Mouse (Mus musculus) bone marrow, adult 2 months (tissue): ENCODE data around the gene Tas2r135. TPM values are rescaled to one million over a fixed set of nuclear protein-coding genes. Genes with fewer than 3 reads are reported as not detected.

Experiments used
- H3K27ac ChIP-seq: fragments of 200-500 bp; 2 replicates; pipeline ENCODE4 v1.5.1; 2012; ENCODE audit warnings: low read depth, mild to moderate bottlenecking, control low read depth, inconsistent platforms, low read length; ENCODE audit not compliant: control insufficient read depth, poor library complexity, insufficient read depth
- H3K4me1 ChIP-seq: fragments of 200-500 bp; 2 replicates; pipeline ENCODE4 v1.6.1; 2011; ENCODE audit warnings: low read length; ENCODE audit not compliant: control insufficient read depth, insufficient read depth
- H3K4me3 ChIP-seq: fragments of 200-500 bp; replicated peaks from 2 replicates; pipeline ENCODE3; 2011; ENCODE audit warnings: mild to moderate bottlenecking, low read depth, low read length, control low read depth; ENCODE audit not compliant: control insufficient read depth
- CTCF ChIP-seq: fragments of 200-500 bp; IDR thresholded peaks from 2 replicates; pipeline ENCODE4 v1.5.1; 2011; ENCODE audit warnings: low read length, control low read depth; ENCODE audit not compliant: control insufficient read depth, insufficient read depth
- POLR2A ChIP-seq: fragments of 200-500 bp; IDR thresholded peaks from 2 replicates; pipeline ENCODE4 v1.6.1; 2011; ENCODE audit warnings: low read depth, mild to moderate bottlenecking, control low read depth, low read length, borderline replicate concordance; ENCODE audit not compliant: control insufficient read depth
- whole genome bisulfite sequencing: fragments of 180-500 bp; shearing (Covaris S2); methylation state at CpG from one replicate; pipeline ENCODE4 v1.1.7; 2018; 5-methylcytosine and 5-hydroxymethylcytosine counted together
- polyA plus RNA-seq: library from polyadenylated mRNA; stranded (reverse); fragments of >200 nt; gene quantifications from 2 replicates; pipeline ENCODE4 v1.2.4, GENCODE M21; 2011; ENCODE audit warnings: low replicate concordance; ENCODE audit not compliant: missing spikeins, insufficient read depth, insufficient read length

The Tas2r135 gene
- polyA plus RNA-seq, 1 experiment, result not detected

GRCm38 (mm10) chr6:42385635-42386034, 19.6 kb upstream of the Tas2r135 start:
- Histone ChIP-seq H3K4me3 (no peak overlapping the region), H3K4me1 (no peaks in the 10 kb centered on the region), H3K27ac (no peak overlapping the region)
- no peak for TF ChIP-seq POLR2A
- no peak for TF ChIP-seq CTCF
- WGBS, result 47% methylated on average over 4 of the region's 4 CpGs

DNA sequence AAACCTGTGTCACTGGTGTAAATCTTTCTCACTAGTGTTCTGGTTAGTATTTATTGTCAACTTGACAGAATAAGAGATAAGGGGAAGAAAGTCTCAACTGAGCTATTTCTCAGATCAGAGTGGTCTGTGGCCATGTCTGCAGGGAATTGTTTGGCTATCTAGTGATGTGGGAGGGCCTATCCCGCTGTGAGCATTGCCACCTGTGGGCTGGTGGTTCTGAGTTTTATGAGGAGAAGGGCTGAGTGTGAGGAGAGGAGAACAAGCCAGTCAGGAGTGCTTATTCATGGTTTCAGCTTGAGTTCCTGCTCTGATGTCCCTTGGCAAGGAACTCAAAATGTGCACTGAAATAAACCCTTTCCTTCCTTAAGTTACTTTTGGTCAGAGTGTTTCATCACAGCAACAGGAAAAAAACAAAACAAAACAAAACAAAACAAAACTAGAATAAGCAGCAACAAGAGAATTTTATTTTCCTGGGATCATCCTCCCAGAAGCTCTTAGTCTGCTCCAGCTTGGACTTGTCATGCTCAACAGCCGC, 13.4 kb upstream of the Tas2r135 start:
- Histone ChIP-seq H3K4me3 (no peak overlapping the region), H3K27ac (peak overlapping the region; percentile 64; the same call in 1 of the 2 replicates), H3K4me1 (peaks cover 3% of the 10 kb centered on the region)
- TF ChIP-seq POLR2A, result no peak
- TF ChIP-seq CTCF, result no peak
- 55% methylated on average over 2 of the region's 2 CpGs for WGBS

- Histone ChIP-seq H3K4me1 (peaks cover 6% of the 10 kb centered on the region), H3K27ac (peak overlapping the region; percentile 69), H3K4me3 (no peak overlapping the region)
- TF ChIP-seq POLR2A (no peak), CTCF (no peak)
- 29% methylated on average over 9 of the region's 9 CpGs for WGBS
Measured at GRCm38 (mm10) chr6:42395960-42396809, 9.0 kb upstream of the Tas2r135 start.

DNA sequence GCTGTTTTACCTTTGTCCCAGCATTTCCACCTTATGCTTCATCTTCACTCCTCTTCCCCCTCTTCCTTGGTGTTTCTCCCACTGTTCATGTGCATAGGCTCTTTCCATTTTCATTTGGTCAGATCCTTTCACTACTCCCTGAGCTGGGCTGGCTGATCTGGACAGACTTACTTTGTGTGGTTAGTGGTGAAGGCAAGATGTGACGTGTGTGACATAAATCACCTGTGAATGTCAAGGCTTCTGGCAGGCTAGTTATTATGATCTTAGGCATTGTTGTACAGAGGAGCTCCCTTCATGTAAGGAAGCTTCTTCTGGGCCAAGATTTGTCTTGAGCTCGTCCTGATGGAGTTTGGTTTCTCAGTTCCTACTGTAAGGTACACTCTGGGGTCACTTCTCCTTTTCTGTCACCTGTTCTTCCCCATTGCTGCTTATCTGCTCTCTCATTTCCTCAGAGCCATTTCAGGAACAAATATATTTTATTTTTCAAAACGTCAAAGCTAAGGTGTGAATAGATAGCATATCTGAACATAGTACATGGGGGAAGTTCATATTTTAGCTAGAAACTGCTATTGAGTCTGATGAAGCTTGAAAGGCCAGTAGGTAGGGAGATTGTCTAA, 8.1 kb upstream of the Tas2r135 start:
- Histone ChIP-seq H3K4me3 (no peak overlapping the region), H3K27ac (peak overlapping the region; percentile 63; the same call in 1 of the 2 replicates), H3K4me1 (peaks cover 5% of the 10 kb centered on the region)
- TF ChIP-seq POLR2A (no peak), CTCF (no peak)
- 9% methylated on average over 3 of the region's 3 CpGs for WGBS

- Histone ChIP-seq H3K4me1 (peaks cover 5% of the 10 kb centered on the region), H3K4me3 (no peak overlapping the region), H3K27ac (no peak overlapping the region)
- WGBS, result 13% methylated on average over 3 of the region's 3 CpGs
- TF ChIP-seq CTCF, result no peak
- TF ChIP-seq POLR2A, result no peak
Measured at GRCm38 (mm10) chr6:42398285-42398684, 6.9 kb upstream of the Tas2r135 start.

DNA sequence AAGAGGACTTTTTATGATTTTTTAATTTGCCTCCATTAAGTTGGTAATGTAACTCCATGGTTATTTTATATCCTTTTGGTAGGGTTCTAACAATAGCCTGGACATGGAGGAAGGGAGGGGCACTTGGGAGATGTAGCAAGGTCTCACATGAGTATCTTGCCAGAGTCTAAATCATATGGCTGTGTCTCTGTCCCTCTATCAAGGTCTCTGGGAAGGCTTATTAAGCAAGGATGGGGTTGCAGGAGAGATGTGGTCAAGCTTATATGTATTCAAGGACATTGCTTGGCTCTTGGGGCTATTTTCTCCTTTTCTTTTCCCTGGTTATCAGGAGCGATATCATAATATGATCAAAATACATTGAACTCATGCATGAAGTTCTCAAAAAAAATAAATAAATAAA, 6.2 kb upstream of the Tas2r135 start:
- WGBS, result 94% methylated on average over 1 of the region's 1 CpGs
- TF ChIP-seq POLR2A (no peak), CTCF (no peak)
- Histone ChIP-seq H3K4me3 (no peak overlapping the region), H3K27ac (no peak overlapping the region), H3K4me1 (peaks cover 5% of the 10 kb centered on the region)

GRCm38 (mm10) chr6:42399938-42400337, 5.3 kb upstream of the Tas2r135 start, which contains the start of gene Tas2r143:
Gene Tas2r143, plus strand, starts transcription at chr6:42400238.
- TF ChIP-seq CTCF (no peak), POLR2A (no peak)
- WGBS, result 84% methylated on average over 1 of the region's 1 CpGs
- Histone ChIP-seq H3K4me1 (peaks cover 5% of the 10 kb centered on the region), H3K4me3 (no peak within 1 kb of the TSS), H3K27ac (no peak within 1 kb of the TSS)

DNA sequence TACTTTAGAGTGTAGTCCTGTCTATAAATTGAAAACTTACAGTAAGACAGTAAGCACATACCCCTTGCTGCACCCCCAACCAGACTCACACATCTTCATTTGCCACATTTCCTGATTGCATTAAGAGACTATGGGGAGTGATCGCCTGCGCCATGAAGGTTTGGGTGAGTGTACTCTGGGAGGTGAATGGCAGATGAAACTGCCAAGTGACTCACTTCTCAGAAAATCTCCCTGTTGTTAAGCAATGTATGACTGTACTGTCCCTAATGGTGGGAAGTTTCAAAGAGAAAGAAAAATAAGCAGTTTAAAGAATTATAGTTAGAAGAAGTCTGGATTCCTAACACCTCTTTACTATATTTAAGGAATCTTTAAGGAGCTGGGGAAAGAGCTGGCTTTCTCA, 14.2 kb downstream of the Tas2r135 start:
- no peak overlapping the region for H3K4me3 ChIP-seq
- H3K4me1 ChIP-seq, result no peaks in the 10 kb centered on the region; the same call in 1 of the 2 replicates
- 47% methylated on average over 2 of the region's 2 CpGs for WGBS
- TF ChIP-seq POLR2A (no peak), CTCF (no peak)
- no peak overlapping the region for H3K27ac ChIP-seq
